21 mouse cellular contexts compared by ENCODE assay signal in genomic region chr1:173736986-173737385, GRCm38 (mm10). TPM values are rescaled to one million over a fixed set of nuclear protein-coding genes. Genes with fewer than 3 reads are reported as not detected.
DNase-seq lines count a peak whose midpoint lies in the region; ATAC-seq and TF ChIP-seq lines count a peak whose summit lies in the region.
"Had no signal": no experiment of that assay in that cellular context is flagged by ENCODE, and none has a peak within 500 bp of the region (broad histone marks: within the 10 kb centered on the region; RNA-seq: fewer than 3 reads in every experiment).

No protein-coding gene starts in this region.

- no peak for TF ChIP-seq CTCF in lung, postnatal 0 days (IDR thresholded peaks at IDR 0.05)

- DNase-seq in embryonic facial prominence, embryonic 14.5 days (ENCODE audit: low spot score) = peak; percentile 19
- DNase-seq in embryonic facial prominence, embryonic 10.5 days (ENCODE audit: low spot score) = no peak
- peak; percentile 8 for DNase-seq in lung, postnatal 0 days (ENCODE audit: low spot score)
- DNase-seq in lung, postnatal 14 days = no peak
- DNase-seq in splenic B cell, adult 2 months (ENCODE audit: low read depth, low spot score) = peak; percentile 1
- no peak for DNase-seq in kidney, adult 18-20 months
- no peak for DNase-seq in testis, postnatal 14 days (ENCODE audit: low spot score)
- DNase-seq: adrenal gland, postnatal 14 days; cerebellum, adult 2 months; gastrocnemius, postnatal 14 days; left cerebral cortex, postnatal 4 days; lung, postnatal 4 days; spleen, adult 18-20 months; thymus, postnatal 14 days had no signal

- no peaks in the 10 kb centered on the region for H3K4me1 ChIP-seq in embryonic facial prominence, embryonic 14.5 days (ENCODE audit: control insufficient read depth, insufficient read depth, low read length)
- no peaks in the 10 kb centered on the region for H3K4me1 ChIP-seq in embryonic facial prominence, embryonic 10.5 days
- no peaks in the 10 kb centered on the region for H3K4me1 ChIP-seq in lung, postnatal 0 days (ENCODE audit: insufficient read depth, low read depth, low read length)
- H3K4me1 ChIP-seq: embryonic facial prominence, embryonic 13.5 days; forebrain, embryonic 10.5 days; liver, embryonic 12.5 days; midbrain, embryonic 13.5 days had no signal

- H3K27ac ChIP-seq in embryonic facial prominence, embryonic 14.5 days (replicated peaks; ENCODE audit: low read depth, low read length) = no peak overlapping the region
- H3K27ac ChIP-seq in embryonic facial prominence, embryonic 10.5 days (replicated peaks) = no peak overlapping the region
- no peak overlapping the region for H3K27ac ChIP-seq in lung, postnatal 0 days (ENCODE audit: low read length)
- H3K27ac ChIP-seq: embryonic facial prominence, embryonic 13.5 days; forebrain, embryonic 10.5 days; hindbrain, postnatal 0 days; liver, embryonic 12.5 days; midbrain, embryonic 13.5 days had no signal

- no peak overlapping the region for H3K4me2 ChIP-seq in embryonic facial prominence, embryonic 14.5 days (ENCODE audit: low read depth, low read length)
- H3K4me2 ChIP-seq in lung, postnatal 0 days (replicated peaks; ENCODE audit: low read depth, low read length) = no peak overlapping the region
- H3K4me2 ChIP-seq: embryonic facial prominence, embryonic 13.5 days; heart, embryonic 11.5 days; liver, embryonic 12.5 days; midbrain, embryonic 13.5 days had no signal

- ATAC-seq in embryonic facial prominence, embryonic 14.5 days (ENCODE audit: low read depth) = no peak
- no peak for ATAC-seq in lung, postnatal 0 days
- ATAC-seq in granulocyte monocyte progenitor cell, adult 5-6 weeks (replicated peaks; ENCODE audit: poor library complexity, severe bottlenecking) = peak; percentile 68
- ATAC-seq: hindbrain, postnatal 0 days; liver, embryonic 12.5 days; midbrain, embryonic 13.5 days had no signal

- H3K9ac ChIP-seq in embryonic facial prominence, embryonic 14.5 days (ENCODE audit: low read depth, low read length) = no peak overlapping the region
- H3K9ac ChIP-seq in lung, postnatal 0 days (replicated peaks; ENCODE audit: low read depth) = no peak overlapping the region
- H3K9ac ChIP-seq: embryonic facial prominence, embryonic 13.5 days; liver, embryonic 12.5 days; midbrain, embryonic 13.5 days had no signal

- no peaks in the 10 kb centered on the region for H3K9me3 ChIP-seq in embryonic facial prominence, embryonic 14.5 days (ENCODE audit: control insufficient read depth, low read length)
- no peaks in the 10 kb centered on the region for H3K9me3 ChIP-seq in embryonic facial prominence, embryonic 10.5 days
- no peaks in the 10 kb centered on the region for H3K9me3 ChIP-seq in lung, postnatal 0 days (ENCODE audit: low read length)
- H3K9me3 ChIP-seq: embryonic facial prominence, embryonic 13.5 days; forebrain, embryonic 10.5 days; liver, embryonic 12.5 days; midbrain, embryonic 13.5 days had no signal

- no peaks in the 10 kb centered on the region for H3K36me3 ChIP-seq in embryonic facial prominence, embryonic 14.5 days (ENCODE audit: control insufficient read depth, insufficient read depth, low read length)
- H3K36me3 ChIP-seq in embryonic facial prominence, embryonic 10.5 days (replicated peaks) = no peaks in the 10 kb centered on the region
- no peaks in the 10 kb centered on the region for H3K36me3 ChIP-seq in lung, postnatal 0 days (ENCODE audit: insufficient read depth, low read length)
- H3K36me3 ChIP-seq in splenic B cell, adult 2 months (ENCODE audit: control insufficient read depth, insufficient read depth, low read length, poor library complexity, severe bottlenecking) = no peaks in the 10 kb centered on the region
- H3K36me3 ChIP-seq: embryonic facial prominence, embryonic 13.5 days; forebrain, embryonic 10.5 days; liver, embryonic 12.5 days; midbrain, embryonic 13.5 days had no signal

- H3K4me3 ChIP-seq in embryonic facial prominence, embryonic 14.5 days (ENCODE audit: low read depth, low read length) = no peak overlapping the region
- H3K4me3 ChIP-seq in embryonic facial prominence, embryonic 10.5 days = no peak overlapping the region
- H3K4me3 ChIP-seq in lung, postnatal 0 days (ENCODE audit: low read depth, low read length) = no peak overlapping the region
- H3K4me3 ChIP-seq: embryonic facial prominence, embryonic 13.5 days; forebrain, embryonic 10.5 days; liver, embryonic 12.5 days; midbrain, embryonic 13.5 days had no signal

- H3K27me3 ChIP-seq in embryonic facial prominence, embryonic 14.5 days (replicated peaks; ENCODE audit: control insufficient read depth, insufficient read depth, low read length) = no peaks in the 10 kb centered on the region
- no peaks in the 10 kb centered on the region for H3K27me3 ChIP-seq in embryonic facial prominence, embryonic 10.5 days (replicated peaks; ENCODE audit: low read depth, poor library complexity, severe bottlenecking)
- no peaks in the 10 kb centered on the region for H3K27me3 ChIP-seq in lung, postnatal 0 days (replicated peaks; ENCODE audit: insufficient read depth, low read length)
- no peaks in the 10 kb centered on the region for H3K27me3 ChIP-seq in splenic B cell, adult 2 months (ENCODE audit: control insufficient read depth, insufficient read depth, low read length, poor library complexity, severe bottlenecking)
- H3K27me3 ChIP-seq: embryonic facial prominence, embryonic 13.5 days; liver, embryonic 12.5 days; midbrain, embryonic 13.5 days had no signal

- TF ChIP-seq EP300 in lung, postnatal 0 days (IDR thresholded peaks at IDR 0.05) = no peak

- 42% methylated on average over 2 of the region's 2 CpGs for WGBS in embryonic facial prominence, embryonic 14.5 days
- WGBS in embryonic facial prominence, embryonic 10.5 days = 68% methylated on average over 2 of the region's 2 CpGs
- 51% methylated on average over 2 of the region's 2 CpGs for WGBS in lung, postnatal 0 days

RNA-seq across cellular contexts. Expression of gene Ifi207, which starts 4.6 kb away (rescaled TPM):
- polyA plus RNA-seq in embryonic facial prominence, embryonic 14.5 days (2014; fragmentation: Nextera tagmentation; extraction: Ambion mirVana) = 1.5 and 2.7 TPM in 2 replicates
- polyA plus RNA-seq in embryonic facial prominence, embryonic 10.5 days (2016; fragmentation: Nextera tagmentation; extraction: Ambion mirVana) = 0.06 and 0.21 TPM in 2 replicates
- 1.4 and 1.5 TPM in 2 replicates for polyA plus RNA-seq in lung, postnatal 0 days (2015; fragmentation: Nextera tagmentation; extraction: Ambion mirVana)
- total RNA-seq in granulocyte monocyte progenitor cell, adult 5-6 weeks (2014; fragmentation: Nextera tagmentation) = not detected in 2 replicates
- 0.41 and 1.1 TPM in 2 replicates for total RNA-seq in granulocyte monocyte progenitor cell, adult 5-6 weeks (2017)

RNA-seq across cellular contexts. Expression of gene Ifi204, which starts 29.8 kb away (rescaled TPM):
- 2.5 and 3.0 TPM in 2 replicates for polyA plus RNA-seq in embryonic facial prominence, embryonic 14.5 days (2014; fragmentation: Nextera tagmentation; extraction: Ambion mirVana)
- polyA plus RNA-seq in embryonic facial prominence, embryonic 10.5 days (2016; fragmentation: Nextera tagmentation; extraction: Ambion mirVana) = 0.30 and 0.72 TPM in 2 replicates
- polyA plus RNA-seq in lung, postnatal 0 days (2015; fragmentation: Nextera tagmentation; extraction: Ambion mirVana) = 1.5 and 1.9 TPM in 2 replicates
- 2.1 and 5.1 TPM in 2 replicates for total RNA-seq in granulocyte monocyte progenitor cell, adult 5-6 weeks (2014; fragmentation: Nextera tagmentation)
- 7.9 and 10.9 TPM in 2 replicates for total RNA-seq in granulocyte monocyte progenitor cell, adult 5-6 weeks (2017)

Comparison
In these comparisons a context has a peak if more than half of its experiments do, and no peak if none do; other contexts are left out.
1. DNase-seq: peak in embryonic facial prominence, embryonic 14.5 days (single experiment), lung, postnatal 0 days (single experiment) and splenic B cell, adult 2 months (single experiment); none in embryonic facial prominence, embryonic 10.5 days (single experiment), lung, postnatal 14 days (single experiment), kidney, adult 18-20 months (single experiment) and testis, postnatal 14 days (single experiment).